Mouse (Mus musculus) stomach, embryonic 15.5 days (tissue): ENCODE results near the gene Ins1. TPM values are rescaled to one million over a fixed set of nuclear protein-coding genes. Genes with fewer than 3 reads are reported as not detected.

Experiments
- ATAC-seq: fragments of 200-750 bp; cut with Nextera tagmentation; 2 replicates; pipeline ENCODE4 v1.8.0; 2017; ENCODE audit warnings: low read depth, moderate number of reproducible peaks, moderate TSS enrichment; ENCODE audit not compliant: insufficient read depth, low FRiP score
- H3K27ac ChIP-seq: fragments of 300-500 bp; sonication (generic); 2 replicates; pipeline ENCODE4 v1.5.1; 2015; ENCODE audit warnings: mild to moderate bottlenecking, inconsistent platforms
- H3K27me3 ChIP-seq: fragments of 300-500 bp; sonication (generic); replicated peaks from 2 replicates; pipeline ENCODE4 v1.6.1; 2015; ENCODE audit warnings: inconsistent platforms
- H3K36me3 ChIP-seq: fragments of 300-500 bp; sonication (generic); 2 replicates; pipeline ENCODE4 v1.6.1; 2015; ENCODE audit warnings: inconsistent platforms
- H3K4me1 ChIP-seq: fragments of 300-500 bp; sonication (generic); 2 replicates; pipeline ENCODE4 v1.6.1; 2015; ENCODE audit warnings: inconsistent platforms
- H3K4me2 ChIP-seq: fragments of 300-500 bp; sonication (generic); 2 replicates; pipeline ENCODE4 v1.6.1; 2015; ENCODE audit warnings: mild to moderate bottlenecking, inconsistent platforms
- H3K4me3 ChIP-seq: fragments of 300-500 bp; sonication (generic); replicated peaks from 2 replicates; pipeline ENCODE4 v1.5.1; 2015; ENCODE audit warnings: inconsistent platforms
- H3K9ac ChIP-seq: fragments of 300-500 bp; sonication (generic); 2 replicates; pipeline ENCODE4 v1.6.1; 2015; ENCODE audit warnings: inconsistent platforms
- H3K9me3 ChIP-seq: fragments of 300-500 bp; sonication (generic); 2 replicates; pipeline ENCODE4 v1.6.1; 2016; ENCODE audit warnings: inconsistent platforms
- polyA plus RNA-seq: library from polyadenylated mRNA; unstranded; fragments of >200 nt; fragmentation: Nextera tagmentation; extraction: Ambion mirVana; gene quantifications from 2 replicates; pipeline ENCODE4 v1.2.1, GENCODE M21; 2015

Ins1 gene
- polyA plus RNA-seq = 69.9 and 75.9 TPM in 2 replicates

DNA sequence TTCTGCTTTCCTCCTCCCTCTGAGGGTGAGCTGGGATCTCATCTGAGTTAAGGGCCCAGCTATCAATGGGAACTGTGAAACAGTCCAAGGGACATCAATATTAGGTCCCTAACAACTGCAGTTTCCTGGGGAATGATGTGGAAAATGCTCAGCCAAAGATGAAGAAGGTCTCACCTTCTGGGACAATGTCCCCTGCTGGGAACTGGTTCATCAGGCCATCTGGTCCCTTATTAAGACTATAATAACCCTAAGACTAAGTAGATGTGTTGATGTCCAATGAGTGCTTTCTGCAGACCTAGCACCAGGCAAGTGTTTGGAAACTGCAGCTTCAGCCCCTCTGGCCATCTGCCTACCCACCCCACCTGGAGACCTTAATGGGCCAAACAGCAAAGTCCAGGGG lies at the start of gene Ins1:
Gene Ins1, plus strand, starts transcription at position 301 of the 400 bp plus-strand sequence.
- H3K27me3 ChIP-seq = no peaks in the 10 kb centered on the region
- H3K36me3 ChIP-seq = no peaks in the 10 kb centered on the region
- no peak within 1 kb of the TSS for H3K27ac ChIP-seq
- no peak within 1 kb of the TSS for H3K9ac ChIP-seq
- H3K4me1 ChIP-seq = no peaks in the 10 kb centered on the region
- no peak within 1 kb of the TSS for H3K4me3 ChIP-seq
- H3K4me2 ChIP-seq = no peak within 1 kb of the TSS
- no peaks in the 10 kb centered on the region for H3K9me3 ChIP-seq
- no peak for ATAC-seq
